Mouse (Mus musculus): ENCODE results near the gene Lrg1.
A peak's percentile ranks its signal among the peaks of the same experiment; 100 is the strongest.
"Not testable (repeated sequence)": the region's sequence is repeated elsewhere in the genome, so short reads cannot be mapped to it uniquely, and the experiment has no call there.

Lrg1 gene

DNA sequence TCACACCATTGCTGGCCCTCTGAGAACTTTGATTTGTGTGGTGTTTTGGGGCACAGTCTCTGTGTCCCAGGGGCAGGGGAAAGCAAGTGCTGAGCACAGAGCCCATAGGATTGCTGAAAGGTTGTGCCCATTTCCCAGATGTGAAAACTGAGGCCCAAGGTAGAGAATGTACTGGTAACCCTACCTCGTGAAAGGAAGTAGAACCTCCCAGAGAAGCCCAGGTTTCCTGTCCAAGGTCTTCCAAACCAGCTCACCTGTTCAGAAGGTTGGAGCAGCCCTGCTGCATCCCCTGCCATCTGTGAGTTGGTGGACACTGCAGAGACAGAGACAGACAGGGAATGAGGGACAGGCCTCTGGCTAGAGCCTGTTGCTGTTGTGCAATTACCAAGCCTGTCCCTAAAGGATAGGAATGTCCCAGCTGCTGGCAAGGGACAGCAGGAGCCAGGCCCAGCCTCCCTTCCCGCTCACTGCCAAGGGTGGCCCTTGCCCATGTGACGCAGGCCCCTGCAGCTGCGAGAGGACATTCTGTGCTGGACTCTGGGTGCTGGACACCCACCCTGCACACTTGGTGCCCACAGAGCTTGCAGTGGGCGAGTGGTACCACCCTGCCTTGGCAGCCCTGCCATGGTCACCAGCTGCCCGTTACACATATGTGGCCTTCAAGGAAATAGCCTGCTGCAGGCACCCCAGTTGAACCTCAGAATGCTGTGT is 13.3 kb downstream of the Lrg1 start:
- DNase-seq: no peak

DNA sequence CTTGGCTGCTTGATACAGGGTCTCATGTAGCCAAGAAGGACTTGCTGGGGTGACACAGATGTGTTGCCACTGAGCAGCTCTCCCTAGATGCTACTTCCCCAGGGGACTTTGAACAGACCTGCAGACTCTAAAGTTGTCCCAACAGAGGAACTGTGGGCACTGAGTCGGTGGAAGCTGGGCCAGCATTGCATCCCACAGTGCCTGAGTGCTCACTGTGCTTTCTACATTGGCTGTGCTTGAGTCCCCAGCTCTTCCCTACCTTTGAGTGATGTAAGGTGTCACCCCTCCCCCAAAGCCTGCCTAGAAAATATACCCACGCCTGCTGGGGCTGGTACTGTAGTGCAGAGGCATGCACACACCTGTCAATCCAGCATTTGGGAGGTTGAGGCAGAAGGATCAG is 14.1 kb downstream of the Lrg1 start:
- no peak for DNase-seq

DNA sequence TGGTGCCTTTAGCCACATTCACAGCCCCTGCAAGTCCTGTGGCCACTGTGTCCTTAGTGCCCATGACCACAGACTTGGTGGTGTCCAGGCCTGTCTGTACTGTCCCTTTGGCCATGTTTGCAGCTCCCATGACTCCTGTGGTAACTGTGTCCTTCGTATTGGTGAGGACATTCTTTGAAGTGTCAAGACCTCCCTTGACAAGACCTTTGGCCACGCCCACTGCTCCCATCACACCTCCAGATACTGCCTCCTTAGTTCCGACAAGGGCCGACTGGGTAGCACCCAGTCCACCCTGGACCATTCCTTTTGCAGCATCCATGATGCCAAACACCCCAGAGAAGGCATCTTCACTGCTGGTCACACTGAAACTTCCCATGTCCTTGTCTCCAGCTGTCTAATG is 14.8 kb downstream of the Lrg1 start:
- DNase-seq: no peak

DNA sequence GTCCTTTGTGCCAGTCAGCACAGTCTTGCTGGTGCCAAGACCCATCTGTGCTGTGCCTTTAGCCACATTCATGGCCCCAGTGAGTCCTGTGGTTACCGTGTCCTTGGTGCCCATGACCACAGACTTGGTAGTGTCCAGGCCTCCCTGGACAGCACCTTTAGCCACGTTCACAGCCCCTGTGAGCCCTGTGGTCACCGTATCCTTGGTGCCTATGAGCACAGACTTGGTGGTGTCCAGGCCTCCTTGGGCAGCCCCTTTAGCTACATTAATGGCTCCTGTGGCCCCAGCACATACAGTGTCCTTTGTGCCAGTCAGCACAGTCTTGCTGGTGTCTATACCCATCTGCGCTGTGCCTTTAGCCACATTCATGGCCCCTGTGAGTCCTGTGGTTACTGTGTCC is 15.4 kb downstream of the Lrg1 start:
- DNase-seq: not testable (repeated sequence)

DNA sequence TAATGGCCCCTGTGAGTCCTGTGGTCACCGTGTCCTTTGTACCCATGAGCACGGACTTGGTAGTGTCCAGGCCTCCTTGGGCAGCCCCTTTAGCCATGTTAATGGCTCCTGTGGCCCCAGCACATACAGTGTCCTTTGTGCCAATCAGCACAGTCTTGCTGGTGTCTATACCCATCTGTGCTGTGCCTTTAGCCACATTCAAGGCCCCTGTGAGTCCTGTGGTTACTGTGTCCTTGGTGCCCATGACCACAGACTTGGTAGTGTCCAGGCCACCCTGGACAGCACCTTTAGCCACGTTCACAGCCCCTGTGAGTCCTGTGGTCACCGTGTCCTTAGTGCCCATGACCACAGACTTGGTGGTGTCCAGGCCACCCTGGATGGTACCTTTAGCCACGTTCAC is 17.0 kb downstream of the Lrg1 start:
- not testable (repeated sequence) for DNase-seq

DNA sequence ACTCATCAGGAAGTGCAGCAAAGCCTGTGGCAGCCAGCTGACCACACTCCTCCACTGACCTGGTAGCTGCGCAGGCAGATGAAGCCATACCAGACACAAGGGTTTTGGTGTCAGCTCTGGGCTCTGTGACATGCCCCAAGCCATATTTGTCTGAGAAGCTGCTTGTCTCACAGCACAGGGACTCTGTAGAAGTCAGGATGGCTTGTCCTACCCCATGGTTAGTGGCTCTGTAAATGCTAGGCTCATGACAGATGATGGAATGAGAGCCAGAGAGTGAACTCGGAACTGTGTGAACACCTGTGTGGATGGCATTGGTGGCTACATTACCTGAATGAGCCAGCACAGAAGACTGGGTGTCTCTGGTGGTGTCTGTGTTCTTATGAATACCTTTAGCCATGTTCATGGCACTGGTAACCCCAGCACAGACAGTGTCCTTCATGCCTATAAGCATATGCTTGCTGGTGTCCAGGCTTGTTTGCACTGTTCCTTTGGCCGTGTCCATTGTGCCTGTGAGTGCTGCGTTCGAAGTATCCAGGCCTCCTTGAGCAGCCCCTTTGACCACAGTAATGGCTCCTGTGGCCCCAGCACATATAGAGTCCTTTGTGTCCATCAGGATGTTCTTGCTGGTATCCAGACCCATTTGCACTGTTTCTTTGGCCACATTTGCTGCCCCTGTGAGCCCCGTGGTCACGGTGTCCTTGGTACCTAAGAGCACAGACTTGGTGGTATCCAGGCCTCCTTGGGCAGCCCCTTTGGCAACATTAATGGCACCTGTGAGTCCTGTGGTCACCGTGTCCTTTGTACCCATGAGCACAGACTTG is 18.1 kb downstream of the Lrg1 start:
- no peak for DNase-seq

DNA sequence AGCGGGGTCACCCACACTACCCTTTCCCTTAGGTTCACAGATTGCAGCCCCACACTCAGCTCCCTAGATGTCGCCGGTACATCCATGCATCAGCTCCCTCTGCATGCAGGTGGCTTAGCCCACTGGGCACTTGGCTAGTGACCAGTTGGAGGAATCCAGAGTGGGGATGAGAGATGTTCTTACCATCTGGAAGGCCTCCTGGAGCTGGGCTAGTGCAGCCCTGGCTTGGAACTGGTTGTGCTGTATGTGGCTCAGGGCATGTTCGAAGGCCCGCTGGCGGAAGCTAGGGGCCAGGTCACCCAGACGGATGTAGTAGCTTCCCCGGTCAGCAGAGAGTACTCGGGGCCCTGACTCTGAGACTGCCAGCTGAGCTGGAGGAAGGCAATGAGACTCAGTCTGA is 18.9 kb downstream of the Lrg1 start:
- no peak for DNase-seq

DNA sequence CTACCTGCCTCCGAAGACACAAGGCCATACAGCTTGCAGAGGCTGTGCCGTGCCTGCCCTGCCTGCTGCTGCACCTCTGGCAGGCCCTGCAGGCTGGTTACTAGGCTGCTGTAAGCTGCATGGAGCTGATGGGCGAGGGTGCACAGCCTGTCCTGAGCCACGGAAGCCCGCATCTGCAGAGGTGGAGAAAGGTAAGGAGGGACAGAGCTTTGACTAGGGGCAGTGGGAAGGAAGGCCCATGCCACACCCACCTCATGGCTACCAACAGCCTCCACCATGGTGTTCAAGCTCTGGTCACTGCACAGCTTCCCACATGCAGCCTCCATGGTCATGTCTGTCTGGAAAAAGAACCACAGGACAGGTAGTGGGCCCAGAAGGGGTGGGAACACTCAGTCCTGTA is 19.6 kb downstream of the Lrg1 start:
- DNase-seq: no peak

DNA sequence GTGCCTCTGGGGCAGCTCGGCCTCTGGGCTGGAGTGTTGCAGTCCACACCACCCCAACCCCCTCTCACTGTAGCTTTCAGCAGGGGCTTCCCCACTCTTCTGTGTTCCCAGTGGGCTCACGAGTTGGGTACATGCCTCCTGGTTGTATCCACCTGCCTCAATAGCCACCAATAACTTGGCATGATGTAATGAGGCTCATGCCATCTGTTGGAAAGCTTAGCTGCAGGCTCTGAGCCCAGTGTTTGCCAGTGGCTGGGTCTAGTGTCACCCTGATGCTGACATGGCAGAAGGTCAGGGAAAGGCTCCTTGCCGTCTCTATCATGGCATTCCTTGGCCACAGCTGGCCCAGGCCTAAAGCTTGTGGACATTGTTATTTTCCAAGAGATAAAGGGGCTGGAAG is 21.0 kb downstream of the Lrg1 start:
- DNase-seq: no peak

DNA sequence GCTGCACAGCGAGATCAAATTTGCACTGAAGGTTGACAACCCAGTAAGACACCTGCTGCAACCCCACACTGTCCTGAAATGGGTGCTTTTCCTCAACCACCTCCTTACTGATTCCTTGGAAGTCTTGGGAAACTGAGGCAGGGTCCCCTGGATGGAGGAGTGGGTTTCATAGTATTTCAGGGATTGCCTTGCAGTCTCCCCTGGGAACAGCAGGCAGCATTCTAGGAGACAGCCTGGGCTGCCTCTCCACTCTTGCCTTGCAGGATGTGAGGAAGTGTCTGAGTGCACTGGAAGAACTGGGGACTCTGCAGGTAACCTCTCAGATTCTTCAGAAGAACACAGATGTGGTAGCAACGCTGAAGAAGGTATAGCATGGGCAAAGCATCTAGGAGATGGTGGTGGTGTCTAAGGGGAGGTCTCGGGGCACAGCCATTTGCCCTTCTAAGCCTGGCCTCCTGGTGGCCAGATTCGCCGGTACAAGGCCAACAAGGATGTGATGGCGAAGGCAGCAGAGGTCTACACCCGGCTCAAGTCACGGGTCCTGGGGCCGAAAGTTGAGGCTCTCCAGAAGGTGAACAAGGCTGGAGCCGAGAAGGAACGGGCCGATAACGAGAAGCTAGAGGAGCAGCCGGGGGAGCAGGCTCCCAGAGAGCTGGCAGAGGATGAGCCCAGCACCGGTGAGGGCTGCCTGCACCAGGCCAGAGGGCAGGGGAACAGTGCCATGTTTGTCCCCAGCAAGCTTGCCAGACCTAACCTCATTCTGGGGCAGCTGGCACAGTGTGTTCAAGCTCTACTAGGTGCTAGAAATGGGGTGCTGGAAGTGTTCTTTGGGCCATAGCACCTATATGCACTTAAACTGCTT is 22.9 kb downstream of the Lrg1 start:
- DNase-seq: no peak

DNA sequence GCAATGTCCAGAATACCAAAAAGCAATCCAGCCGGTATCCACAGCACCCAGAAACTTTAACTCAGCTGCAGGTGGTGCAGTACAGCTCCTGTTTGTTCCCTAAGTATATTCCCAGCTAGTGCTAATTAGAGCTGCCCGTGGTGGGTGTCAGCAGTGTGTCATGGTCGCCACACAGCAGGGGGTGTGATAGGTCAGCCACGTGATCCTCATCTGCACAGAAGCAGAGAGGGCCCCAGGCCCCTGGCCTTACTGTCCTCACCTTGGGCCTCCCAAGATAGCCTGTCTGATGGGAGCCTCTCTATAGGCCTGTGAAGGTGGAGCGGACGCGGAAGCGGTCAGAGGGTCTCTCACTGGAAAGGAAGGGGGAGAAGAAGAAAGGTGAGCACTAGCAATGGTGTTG is 23.6 kb downstream of the Lrg1 start:
- DNase-seq: no peak

DNA sequence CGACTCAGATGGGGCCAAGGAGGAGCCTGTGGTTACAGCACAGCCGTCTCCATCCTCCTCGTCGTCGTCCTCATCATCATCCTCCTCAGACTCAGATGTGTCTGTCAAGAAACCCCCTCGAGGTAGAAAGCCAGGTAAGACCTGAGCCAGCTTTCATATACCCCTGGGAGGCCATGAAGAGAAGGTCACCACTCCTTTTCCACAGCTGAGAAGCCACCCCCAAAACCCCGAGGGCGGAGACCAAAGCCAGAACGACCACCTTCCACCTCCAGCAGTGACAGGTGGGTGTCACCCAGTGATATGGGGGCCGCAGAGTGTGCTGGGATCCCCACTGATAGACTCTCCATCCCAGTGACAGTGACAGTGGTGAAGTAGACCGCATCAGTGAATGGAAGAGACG is 24.9 kb downstream of the Lrg1 start:
- DNase-seq: no peak

DNA sequence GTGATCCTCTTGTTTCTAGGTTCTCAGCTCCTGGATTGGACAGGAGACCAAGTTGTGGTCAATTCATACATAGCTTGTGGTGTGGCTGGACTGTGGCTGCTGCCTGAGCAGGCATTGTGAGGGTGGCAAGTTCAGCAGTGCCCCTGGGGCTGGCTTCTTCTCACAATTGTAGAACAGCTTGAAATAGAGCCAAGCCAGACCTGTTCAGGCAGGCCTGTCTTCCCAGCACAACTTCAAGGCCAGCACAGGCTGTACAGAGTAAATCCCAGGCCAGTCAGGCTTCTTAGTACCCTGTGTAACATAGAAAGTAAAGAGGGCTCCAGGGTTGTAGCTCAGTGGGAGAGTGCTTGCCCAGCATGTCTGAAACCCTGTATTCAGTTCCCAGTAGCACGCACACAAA is 29.0 kb downstream of the Lrg1 start:
- DNase-seq: no peak

DNA sequence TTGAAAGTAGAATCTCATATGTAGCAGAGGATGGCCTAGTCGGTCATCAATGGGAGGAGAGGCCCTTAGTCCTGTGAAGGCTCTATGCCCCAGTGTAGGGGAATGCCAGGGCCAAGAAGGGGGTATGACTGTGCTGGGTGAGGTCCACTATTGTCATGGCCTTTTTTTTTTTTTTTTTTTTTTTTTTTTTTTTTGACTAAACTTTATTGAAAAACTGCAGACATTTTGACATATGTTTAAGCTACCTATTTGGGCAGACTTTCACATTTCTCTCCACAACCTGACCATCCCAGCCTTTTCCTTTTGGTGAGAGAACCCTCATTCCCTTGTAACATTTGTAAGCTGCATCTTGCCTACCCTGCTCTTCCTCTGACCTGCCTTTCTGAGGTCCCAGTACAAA is 29.5 kb downstream of the Lrg1 start:
- no peak for DNase-seq

DNA sequence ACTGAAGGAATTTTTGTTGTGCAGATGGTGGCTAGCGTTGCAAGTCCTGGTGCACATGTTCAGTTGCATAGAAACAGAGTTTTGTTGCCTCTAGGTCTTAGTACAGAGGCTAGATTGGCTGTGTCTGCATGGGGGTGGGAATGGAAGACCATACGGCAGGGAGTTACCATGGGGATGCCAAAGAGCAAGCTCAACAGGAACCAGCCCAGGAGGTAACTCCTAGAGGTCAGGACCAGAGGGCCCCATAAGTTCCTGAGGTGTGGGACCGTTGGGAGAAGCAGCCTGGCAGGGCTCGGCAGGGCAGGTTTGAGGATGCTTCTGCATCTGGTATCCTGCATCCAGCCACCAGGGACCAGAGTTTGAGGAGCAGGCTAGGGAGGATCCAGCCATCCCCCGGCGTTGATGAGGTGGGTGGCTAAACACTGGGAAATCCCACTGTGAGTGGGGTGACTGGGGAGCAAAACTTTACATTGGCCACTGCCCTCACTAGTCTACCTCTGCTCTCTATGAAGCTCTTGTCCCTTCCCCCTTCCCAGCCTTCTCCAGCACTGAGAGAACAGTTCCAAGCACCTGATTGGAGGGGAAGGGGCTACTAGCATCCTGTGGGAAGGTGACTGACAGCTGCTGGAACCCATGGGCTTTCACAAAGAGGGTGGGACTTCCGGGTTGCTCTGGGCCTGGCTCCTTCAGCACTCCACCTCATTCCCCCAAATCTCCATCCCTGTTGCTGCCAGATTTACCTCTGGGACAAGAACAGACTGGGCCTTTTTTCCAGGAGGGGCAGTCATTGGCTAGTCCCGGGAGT is 40.8 kb downstream of the Lrg1 start:
- DNase-seq: peak; percentile 9

DNA sequence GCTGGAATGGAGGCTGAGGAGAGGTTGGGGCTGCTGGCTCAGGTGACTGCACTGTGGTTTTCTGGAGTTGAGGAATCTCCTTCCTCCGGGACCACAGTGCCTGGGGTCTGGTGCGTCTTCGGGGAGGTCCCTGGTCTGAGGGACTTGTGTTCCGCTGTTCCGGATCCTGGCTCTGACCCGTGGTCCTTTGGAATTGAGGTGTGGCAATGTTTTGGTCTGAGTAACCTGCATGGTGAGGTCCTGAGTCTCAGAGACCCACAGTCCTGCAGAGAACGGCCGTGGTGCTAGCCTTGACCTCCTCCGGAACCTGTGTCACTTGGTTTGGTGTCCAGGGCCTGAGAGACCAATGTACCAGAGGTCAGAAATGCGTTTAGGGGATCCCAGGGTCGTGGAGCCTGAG is 41.9 kb downstream of the Lrg1 start:
- DNase-seq: no peak

DNA sequence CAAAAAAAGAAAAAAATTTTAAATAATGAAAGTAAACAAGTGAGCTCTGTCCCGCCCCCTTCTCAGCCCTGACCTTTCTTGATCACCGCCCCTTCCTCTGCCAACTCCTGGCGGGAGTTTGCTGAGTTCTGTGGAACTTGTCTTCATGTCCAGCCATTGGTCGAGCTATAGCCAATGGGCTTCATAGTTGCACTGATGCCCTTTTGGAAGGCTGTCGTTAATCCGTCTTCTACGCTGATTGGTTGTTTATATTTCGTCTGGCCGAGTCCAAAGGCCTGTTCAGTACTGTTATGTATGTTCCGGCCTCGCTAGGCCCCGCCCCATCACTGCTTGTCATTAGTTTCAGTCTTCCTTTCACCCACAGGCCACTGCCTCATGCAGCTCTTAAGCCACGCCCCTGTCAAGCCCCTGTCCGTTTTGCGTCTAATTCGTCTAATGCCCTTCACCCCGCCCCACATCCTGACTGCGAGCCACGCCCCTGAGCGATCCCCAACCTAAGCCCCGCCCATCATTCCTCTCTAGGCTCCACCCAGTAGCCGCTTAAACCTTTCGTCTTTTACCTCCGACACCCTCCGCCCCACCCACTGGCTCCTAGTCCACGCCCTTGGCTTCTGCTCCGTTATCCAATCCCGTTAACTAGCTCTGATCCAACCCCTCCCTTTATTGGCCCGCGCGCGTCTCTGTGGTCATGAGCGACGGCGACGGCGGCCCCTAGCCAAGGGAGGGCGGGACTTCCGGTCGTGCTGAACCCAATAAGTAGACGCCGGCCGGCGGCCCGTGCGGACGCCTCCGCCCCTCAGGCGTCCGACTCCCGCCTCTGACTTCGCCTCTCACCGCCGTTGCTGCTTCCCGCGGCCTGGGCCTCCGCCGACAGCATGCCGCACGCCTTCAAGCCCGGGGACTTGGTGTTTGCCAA is 42.7 kb downstream of the Lrg1 start, which contains the start of gene Hdgfl2:
Gene Hdgfl2 (plus strand): TSS at position 755 of the 916 bp plus-strand sequence.
- DNase-seq: peak; percentile 99

DNA sequence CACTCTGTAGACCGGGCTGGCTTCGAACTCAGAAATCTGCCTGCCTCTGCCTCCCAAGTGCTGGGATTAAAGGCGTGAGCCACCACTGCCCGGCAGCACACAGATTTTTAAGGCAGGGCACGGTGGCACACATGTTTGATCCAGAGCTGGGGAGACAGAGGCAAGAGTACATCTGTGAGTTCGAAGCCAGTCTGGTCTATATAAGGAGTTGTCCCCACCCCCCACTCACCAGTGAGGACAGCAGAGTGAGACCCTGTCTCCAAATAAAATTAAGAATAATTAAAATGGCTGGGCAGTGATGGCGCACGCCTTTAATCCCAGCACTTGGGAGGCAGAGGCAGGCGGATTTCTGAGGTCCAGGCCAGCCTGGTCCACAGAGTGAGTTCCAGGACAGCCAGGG is 43.4 kb downstream of the Lrg1 start:
- not testable (repeated sequence) for DNase-seq

DNA sequence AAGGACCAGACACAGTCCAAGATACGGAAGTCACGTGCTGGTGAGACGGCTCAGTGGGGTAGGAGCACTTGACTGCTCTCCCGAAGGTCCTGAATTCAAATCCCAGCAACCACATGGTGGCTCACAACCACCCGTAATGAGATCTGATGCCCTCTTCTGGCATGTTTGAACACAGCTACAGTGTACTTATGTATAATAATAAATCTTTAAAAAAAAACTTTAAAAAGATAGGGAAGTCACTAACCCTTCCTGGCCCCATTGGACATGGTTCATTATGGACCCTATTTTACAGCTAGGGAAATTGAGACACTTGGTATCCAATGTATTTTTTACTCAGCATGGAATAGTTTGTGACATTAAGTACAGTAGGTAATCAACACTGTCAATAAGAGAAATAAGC is 44.3 kb downstream of the Lrg1 start:
- DNase-seq: no peak

DNA sequence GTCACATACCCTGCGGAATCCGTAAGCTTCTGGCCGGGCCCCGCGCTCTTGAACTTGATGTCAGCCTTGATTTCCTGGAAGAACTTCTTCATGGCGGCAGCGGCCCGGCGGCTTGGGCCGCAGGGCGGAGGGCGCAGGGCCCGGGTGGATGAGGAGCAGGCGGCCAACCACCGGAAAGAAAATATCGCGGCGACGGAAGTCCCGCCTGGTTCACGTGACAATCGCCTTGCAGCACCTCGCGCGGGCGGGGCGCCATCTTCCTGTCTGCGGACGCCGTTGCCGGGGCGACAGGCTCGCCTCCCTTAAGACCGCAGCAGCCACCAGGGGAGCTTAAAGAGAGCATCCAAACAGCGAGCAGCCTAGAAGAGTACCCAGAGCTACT is 47.0 kb downstream of the Lrg1 start, which contains the start of gene Ubxn6:
Gene Ubxn6 (minus strand): TSS at position 202 of the 382 bp plus-strand sequence.
- DNase-seq: peak; percentile 97

DNA sequence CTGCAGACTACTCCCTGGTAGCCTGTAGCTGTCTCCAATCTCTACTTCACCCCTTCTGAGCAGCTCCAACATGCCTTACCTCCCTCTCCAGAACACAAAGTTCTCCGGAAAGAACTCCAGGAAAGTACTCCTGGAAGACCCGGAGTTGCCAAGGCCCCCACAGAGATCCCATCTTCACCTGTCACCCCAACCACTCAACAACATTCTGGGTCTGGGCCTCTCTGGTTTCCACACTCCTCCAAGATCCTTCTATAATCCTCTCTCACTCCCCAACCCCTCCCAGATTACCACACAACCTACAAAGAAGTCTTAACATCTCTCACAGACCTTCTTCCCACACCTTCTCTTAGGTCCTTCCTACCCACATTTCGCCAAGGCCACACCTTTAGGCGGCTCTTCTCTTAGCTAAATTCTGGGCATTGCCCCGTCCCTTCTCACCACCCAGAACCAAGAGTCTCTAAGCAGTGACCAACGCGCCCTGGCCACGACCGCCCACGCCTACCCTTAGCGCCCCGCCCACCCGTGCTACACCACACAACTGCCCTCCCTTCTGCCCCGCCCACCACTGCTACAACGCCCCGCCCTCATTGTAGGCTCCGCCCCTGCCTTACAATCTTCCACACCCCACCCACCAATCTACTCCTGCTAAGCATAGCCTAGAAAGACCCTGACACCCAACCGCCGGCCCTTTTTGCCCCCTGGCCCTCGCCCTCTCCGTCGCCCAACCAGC is 47.5 kb downstream of the Lrg1 start:
- DNase-seq: peak; percentile 81
